Mouse (Mus musculus) cerebellum, adult 8-10 months (tissue): Measurements from ENCODE around the gene 4930452B06Rik.

Experiments used
- DNase-seq: peaks from one replicate; pipeline ENCODE4 v3.0.0; 2022

4930452B06Rik gene

GRCm38 (mm10) chr14:8517681-8518080 lies 148.4 kb downstream of the 4930452B06Rik start:
- no peak for DNase-seq

GRCm38 (mm10) chr14:8514071-8514470 lies 152.0 kb downstream of the 4930452B06Rik start:
- no peak for DNase-seq

GRCm38 (mm10) chr14:8511276-8511675 lies 154.8 kb downstream of the 4930452B06Rik start:
- no peak for DNase-seq

GRCm38 (mm10) chr14:8510288-8510959 lies 155.6 kb downstream of the 4930452B06Rik start:
- DNase-seq = no peak

GRCm38 (mm10) chr14:8508669-8509068 lies 157.4 kb downstream of the 4930452B06Rik start:
- no peak for DNase-seq

- no peak for DNase-seq
These were observed 161.8 kb downstream of the 4930452B06Rik start for GRCm38 (mm10) chr14:8504206-8504605.

- no peak for DNase-seq
These were observed 162.7 kb downstream of the 4930452B06Rik start for GRCm38 (mm10) chr14:8503345-8503744.

- no peak for DNase-seq
These were observed 163.5 kb downstream of the 4930452B06Rik start for GRCm38 (mm10) chr14:8502496-8502895.

GRCm38 (mm10) chr14:8495691-8496090 lies 170.3 kb downstream of the 4930452B06Rik start:
- no peak for DNase-seq

GRCm38 (mm10) chr14:8494952-8495351 lies 171.1 kb downstream of the 4930452B06Rik start:
- no peak for DNase-seq

GRCm38 (mm10) chr14:8494260-8494659 lies 171.8 kb downstream of the 4930452B06Rik start:
- DNase-seq = no peak

- no peak for DNase-seq
These were observed 187.9 kb downstream of the 4930452B06Rik start for GRCm38 (mm10) chr14:8478098-8478497.

- DNase-seq = no peak
These were observed 188.7 kb downstream of the 4930452B06Rik start for GRCm38 (mm10) chr14:8477348-8477747.

GRCm38 (mm10) chr14:8476606-8477005 lies 189.4 kb downstream of the 4930452B06Rik start:
- no peak for DNase-seq

- no peak for DNase-seq
These were observed 190.2 kb downstream of the 4930452B06Rik start for GRCm38 (mm10) chr14:8475851-8476250.

GRCm38 (mm10) chr14:8472884-8473283 lies 193.2 kb downstream of the 4930452B06Rik start:
- DNase-seq = no peak

GRCm38 (mm10) chr14:8464401-8465154 lies 201.5 kb downstream of the 4930452B06Rik start:
- DNase-seq = no peak

- DNase-seq = no peak
These were observed 203.1 kb downstream of the 4930452B06Rik start for GRCm38 (mm10) chr14:8462973-8463372.

- DNase-seq = no peak
These were observed 203.6 kb downstream of the 4930452B06Rik start for GRCm38 (mm10) chr14:8462321-8462909.

GRCm38 (mm10) chr14:8460226-8461129 lies 205.6 kb downstream of the 4930452B06Rik start:
- peak; percentile 9 for DNase-seq

- no peak for DNase-seq
These were observed 206.3 kb downstream of the 4930452B06Rik start for GRCm38 (mm10) chr14:8459759-8460158.

- DNase-seq = no peak
These were observed 214.9 kb downstream of the 4930452B06Rik start for GRCm38 (mm10) chr14:8451117-8451516.

- no peak for DNase-seq
These were observed 215.7 kb downstream of the 4930452B06Rik start for GRCm38 (mm10) chr14:8450342-8450741.
